Mouse (Mus musculus) heart, embryonic 16.5 days (tissue): ENCODE results near the gene Gm9821. TPM values are rescaled to one million over a fixed set of nuclear protein-coding genes. Genes with fewer than 3 reads are reported as not detected.

ENCODE experiments used
- ATAC-seq: fragments of 200-750 bp; cut with Nextera tagmentation; replicated peaks from 2 replicates; pipeline ENCODE4 v1.8.0; 2017; ENCODE audit warnings: moderate number of reproducible peaks; ENCODE audit not compliant: insufficient read depth, low FRiP score; ENCODE audit errors: extremely low read depth
- H3K27ac ChIP-seq: fragments of 300-500 bp; sonication (generic); 2 replicates; pipeline ENCODE4 v1.5.1; 2014; ENCODE audit warnings: mild to moderate bottlenecking, low read length, control low read depth, moderate library complexity
- H3K27me3 ChIP-seq: fragments of 300-500 bp; sonication (generic); 2 replicates; pipeline ENCODE4 v1.6.1; 2014; ENCODE audit warnings: low read length, mixed read lengths; ENCODE audit not compliant: control insufficient read depth, insufficient read depth
- H3K36me3 ChIP-seq: fragments of 300-500 bp; sonication (generic); 2 replicates; pipeline ENCODE4 v1.6.1; 2014; ENCODE audit not compliant: control insufficient read depth, insufficient read depth
- H3K4me1 ChIP-seq: fragments of 300-500 bp; sonication (generic); 2 replicates; pipeline ENCODE4 v1.6.1; 2014; ENCODE audit warnings: low read length, mixed read lengths; ENCODE audit not compliant: control insufficient read depth, insufficient read depth
- H3K4me2 ChIP-seq: fragments of 300-500 bp; sonication (generic); 2 replicates; pipeline ENCODE4 v1.6.1; 2014; ENCODE audit warnings: low read depth, mild to moderate bottlenecking, control low read depth, low read length
- H3K4me3 ChIP-seq: fragments of 300-500 bp; sonication (generic); 2 replicates; pipeline ENCODE4 v1.5.1; 2014; ENCODE audit warnings: mild to moderate bottlenecking, control low read depth, low read length
- H3K9ac ChIP-seq: fragments of 300-500 bp; sonication (generic); 2 replicates; pipeline ENCODE4 v1.6.1; 2014; ENCODE audit warnings: low read length, control low read depth
- H3K9me3 ChIP-seq: fragments of 300-500 bp; sonication (generic); replicated peaks from 2 replicates; pipeline ENCODE4 v1.6.1; 2016; ENCODE audit warnings: low read length; ENCODE audit not compliant: control insufficient read depth
- whole genome bisulfite sequencing: fragments of 180-500 bp; shearing (Covaris S2); extraction: QIAGEN DNeasy Blood & Tissue Kit; methylation state at CpG from one replicate; pipeline ENCODE4 v1.1.7; 2014; 5-methylcytosine and 5-hydroxymethylcytosine counted together
- polyA plus RNA-seq: library from polyadenylated mRNA; unstranded; fragments of >200 nt; fragmentation: Nextera tagmentation; extraction: Ambion mirVana; gene quantifications from 2 replicates; pipeline ENCODE4 v1.2.1, GENCODE M21; 2015

The Gm9821 gene
- polyA plus RNA-seq, 1 experiment from 2014 or later, result 2.1 TPM

GRCm38 (mm10) chr2:91913328-91914110, 32.0 kb upstream of the Gm9821 start:
- Histone ChIP-seq H3K27ac (no peak overlapping the region), H3K36me3 (peaks cover 30% of the 10 kb centered on the region)
- WGBS, result 70% methylated on average over 7 of the region's 7 CpGs

GRCm38 (mm10) chr2:91916346-91916977, 29.0 kb upstream of the Gm9821 start:
- peaks cover 29% of the 10 kb centered on the region for H3K36me3 ChIP-seq
- H3K4me1 ChIP-seq, result peaks cover 2% of the 10 kb centered on the region
- H3K9me3 ChIP-seq, result no peaks in the 10 kb centered on the region
- H3K4me2 ChIP-seq, result no peak overlapping the region
- H3K27me3 ChIP-seq, result peaks cover 10% of the 10 kb centered on the region
- no peak overlapping the region for H3K27ac ChIP-seq
- H3K4me3 ChIP-seq, result no peak overlapping the region
- no peak overlapping the region for H3K9ac ChIP-seq
- no peak for ATAC-seq
- 74% methylated on average over 7 of the region's 7 CpGs for WGBS

More at GRCm38 (mm10) chr2:91913328-91914110, 32.0 kb upstream of the Gm9821 start:
- no peak overlapping the region for H3K4me3 ChIP-seq
- H3K27me3 ChIP-seq, result no peaks in the 10 kb centered on the region
- no peaks in the 10 kb centered on the region for H3K4me1 ChIP-seq
- no peak overlapping the region for H3K9ac ChIP-seq
- no peaks in the 10 kb centered on the region for H3K9me3 ChIP-seq
- ATAC-seq, result no peak
- no peak overlapping the region for H3K4me2 ChIP-seq

GRCm38 (mm10) chr2:91917096-91917495, 28.4 kb upstream of the Gm9821 start:
- peaks cover 25% of the 10 kb centered on the region for H3K36me3 ChIP-seq
- ATAC-seq, result no peak
- H3K9me3 ChIP-seq, result no peaks in the 10 kb centered on the region
- peaks cover 17% of the 10 kb centered on the region for H3K27me3 ChIP-seq
- H3K4me2 ChIP-seq, result no peak overlapping the region
- 89% methylated on average over 7 of the region's 7 CpGs for WGBS
- no peak overlapping the region for H3K27ac ChIP-seq
- peaks cover 8% of the 10 kb centered on the region for H3K4me1 ChIP-seq
- H3K4me3 ChIP-seq, result no peak overlapping the region
- no peak overlapping the region for H3K9ac ChIP-seq

- Histone ChIP-seq H3K9me3 (no peaks in the 10 kb centered on the region), H3K4me3 (no peak overlapping the region), H3K27ac (no peak overlapping the region), H3K36me3 (peaks cover 16% of the 10 kb centered on the region), H3K9ac (no peak overlapping the region), H3K4me1 (peaks cover 18% of the 10 kb centered on the region), H3K4me2 (no peak overlapping the region), H3K27me3 (peaks cover 39% of the 10 kb centered on the region)
- ATAC-seq, result no peak
- WGBS, result 70% methylated on average over 4 of the region's 4 CpGs
Observed at GRCm38 (mm10) chr2:91920130-91920529, 25.4 kb upstream of the Gm9821 start.

- Histone ChIP-seq H3K27me3 (peaks cover 43% of the 10 kb centered on the region), H3K4me2 (peak overlapping the region; percentile 97), H3K27ac (no peak overlapping the region), H3K9ac (no peak overlapping the region), H3K9me3 (no peaks in the 10 kb centered on the region), H3K4me3 (peak overlapping the region; percentile 67), H3K36me3 (peaks cover 16% of the 10 kb centered on the region), H3K4me1 (peaks cover 18% of the 10 kb centered on the region)
- ATAC-seq, result peak; percentile 54; the same call in 1 of the 2 replicates
- WGBS, result 2% methylated on average over 31 of the region's 31 CpGs
Observed at GRCm38 (mm10) chr2:91921181-91921789, 24.2 kb upstream of the Gm9821 start.

GRCm38 (mm10) chr2:91921790-91922570, 23.5 kb upstream of the Gm9821 start:
- WGBS, result under 1% methylated on average over 64 of the region's 64 CpGs
- Histone ChIP-seq H3K9ac (no peak overlapping the region), H3K4me3 (peak overlapping the region; percentile 67), H3K4me2 (peak overlapping the region; percentile 97), H3K4me1 (peaks cover 18% of the 10 kb centered on the region), H3K36me3 (peaks cover 16% of the 10 kb centered on the region), H3K9me3 (no peaks in the 10 kb centered on the region), H3K27ac (no peak overlapping the region), H3K27me3 (peaks cover 43% of the 10 kb centered on the region)
- ATAC-seq, result peak; percentile 24

GRCm38 (mm10) chr2:91922586-91923414, 22.7 kb upstream of the Gm9821 start:
- ATAC-seq, result no peak
- H3K27ac ChIP-seq, result no peak overlapping the region
- 3% methylated on average over 37 of the region's 37 CpGs for WGBS

More at GRCm38 (mm10) chr2:91922586-91923414, 22.7 kb upstream of the Gm9821 start:
- peaks cover 18% of the 10 kb centered on the region for H3K4me1 ChIP-seq
- no peak overlapping the region for H3K9ac ChIP-seq
- H3K4me3 ChIP-seq, result peak overlapping the region; percentile 67
- H3K9me3 ChIP-seq, result no peaks in the 10 kb centered on the region
- peaks cover 43% of the 10 kb centered on the region for H3K27me3 ChIP-seq
- peaks cover 9% of the 10 kb centered on the region for H3K36me3 ChIP-seq
- H3K4me2 ChIP-seq, result peak overlapping the region; percentile 97
